30 mouse cellular contexts compared by ENCODE assay signal in the genomic region with DNA sequence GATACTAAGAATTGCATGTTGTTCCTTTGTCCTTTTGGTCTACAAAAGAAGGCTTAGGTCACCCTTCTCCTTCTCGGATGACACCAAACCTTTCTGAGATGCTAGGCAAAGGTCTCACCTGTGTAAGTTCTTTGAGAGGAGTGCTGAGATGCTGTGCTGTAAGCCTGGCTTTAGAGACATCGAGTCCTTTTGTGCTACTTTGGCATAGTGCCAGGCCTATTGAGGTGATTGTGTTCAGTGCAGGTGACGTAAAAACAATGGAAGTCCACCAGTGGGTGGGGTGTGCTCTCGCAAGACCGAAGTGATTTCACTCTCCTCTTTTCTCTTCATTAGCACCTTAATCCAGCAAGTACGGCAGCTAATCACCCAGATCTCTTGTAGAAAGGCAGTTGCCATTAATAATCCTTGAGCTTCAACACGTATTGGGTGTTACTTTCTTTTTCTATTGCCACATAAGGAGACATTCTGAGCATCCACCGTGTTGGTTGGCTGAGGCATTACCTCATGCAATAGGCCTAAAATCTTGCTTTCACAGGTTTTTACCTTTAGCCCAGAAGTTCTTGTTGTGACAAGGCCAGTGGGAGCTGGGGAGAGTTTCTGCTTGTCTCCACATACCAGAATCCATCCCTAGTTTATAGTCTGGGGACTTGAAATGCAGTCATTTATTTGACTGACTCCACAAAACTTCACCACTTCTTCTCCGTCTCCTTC. TPM values are rescaled to one million over a fixed set of nuclear protein-coding genes. Genes with fewer than 3 reads are reported as not detected.
"Had no signal": no experiment of that assay in that cellular context is flagged by ENCODE, and none has a peak within 500 bp of the region (broad histone marks: within the 10 kb centered on the region; RNA-seq: fewer than 3 reads in every experiment).

No protein-coding gene starts in this region.

- H3K27me3 ChIP-seq: limb, embryonic 12.5 days; limb, embryonic 15.5 days; megakaryocyte, embryonic 14.5 days; midbrain, embryonic 13.5 days had no signal

- H3K4me1 ChIP-seq: limb, embryonic 12.5 days; limb, embryonic 15.5 days; megakaryocyte, embryonic 14.5 days; midbrain, embryonic 10.5 days; midbrain, embryonic 13.5 days had no signal

- H3K4me2 ChIP-seq: limb, embryonic 12.5 days; limb, embryonic 15.5 days; liver, embryonic 11.5 days; lung, embryonic 14.5 days; midbrain, embryonic 13.5 days had no signal

- H3K27ac ChIP-seq: layer of hippocampus, adult 2 months; limb, embryonic 12.5 days; limb, embryonic 15.5 days; liver, embryonic 14.5 days; midbrain, embryonic 10.5 days; midbrain, embryonic 13.5 days had no signal

- H3K9me3 ChIP-seq: limb, embryonic 12.5 days; limb, embryonic 15.5 days; megakaryocyte, embryonic 14.5 days; midbrain, embryonic 10.5 days; midbrain, embryonic 13.5 days had no signal

- H3K4me3 ChIP-seq: layer of hippocampus, adult 2 months; limb, embryonic 12.5 days; limb, embryonic 15.5 days; megakaryocyte, embryonic 14.5 days; midbrain, embryonic 10.5 days; midbrain, embryonic 13.5 days had no signal

- H3K36me3 ChIP-seq: limb, embryonic 12.5 days; limb, embryonic 15.5 days; midbrain, embryonic 10.5 days; midbrain, embryonic 13.5 days had no signal

- H3K9ac ChIP-seq: limb, embryonic 12.5 days; limb, embryonic 15.5 days; liver, embryonic 14.5 days; liver, postnatal 0 days; lung, embryonic 14.5 days; midbrain, embryonic 13.5 days had no signal

- ATAC-seq: liver, postnatal 0 days; lung, postnatal 0 days; midbrain, embryonic 13.5 days; midbrain, embryonic 16.5 days had no signal

- DNase-seq: kidney, adult 9 months; kidney, postnatal 14 days; kidney, postnatal 4 days; layer of hippocampus, adult 9-11 months; liver, postnatal 0 days; lung, embryonic 14.5 days; lung, postnatal 36 days; right cerebral cortex, postnatal 14 days; right cerebral cortex, postnatal 4 days; thymus, adult 18-20 months; thymus, postnatal 4 days had no signal

RNA-seq across cellular contexts. Expression of a gene that starts 7.3 kb away (rescaled TPM):
- total RNA-seq: layer of hippocampus, adult 2 months; layer of hippocampus, postnatal 25 days; left cerebral cortex, adult 18-20 months; left cerebral cortex, postnatal 10 days; left cerebral cortex, postnatal 36 days had no signal
- polyA plus RNA-seq: midbrain, embryonic 10.5 days; midbrain, embryonic 13.5 days; neural tube, embryonic 11.5 days; neural tube, embryonic 14.5 days had no signal

RNA-seq across cellular contexts. Expression of a gene that starts 20.9 kb away (rescaled TPM):
- total RNA-seq: layer of hippocampus, adult 2 months; layer of hippocampus, postnatal 25 days; left cerebral cortex, adult 18-20 months; left cerebral cortex, postnatal 10 days; left cerebral cortex, postnatal 36 days had no signal
- polyA plus RNA-seq: limb, embryonic 12.5 days; liver, embryonic 11.5 days; liver, embryonic 14.5 days; liver, postnatal 0 days; lung, embryonic 14.5 days; lung, postnatal 0 days; midbrain, embryonic 10.5 days; midbrain, embryonic 13.5 days; midbrain, embryonic 16.5 days; neural tube, embryonic 11.5 days; neural tube, embryonic 14.5 days; stomach, embryonic 14.5 days had no signal

RNA-seq across cellular contexts. Expression of a gene that starts 42.7 kb away (rescaled TPM):
- total RNA-seq: layer of hippocampus, adult 2 months; layer of hippocampus, postnatal 25 days; left cerebral cortex, adult 18-20 months; left cerebral cortex, postnatal 10 days; left cerebral cortex, postnatal 36 days had no signal
- polyA plus RNA-seq: kidney, embryonic 16.5 days; limb, embryonic 12.5 days; limb, embryonic 15.5 days; liver, embryonic 14.5 days; liver, postnatal 0 days; lung, postnatal 0 days; midbrain, embryonic 10.5 days; midbrain, embryonic 13.5 days; midbrain, embryonic 16.5 days; neural tube, embryonic 11.5 days; neural tube, embryonic 14.5 days; stomach, embryonic 14.5 days; testis, adult 2 months had no signal

RNA-seq across cellular contexts. Expression of a gene that starts 50.4 kb away (rescaled TPM):
- total RNA-seq: layer of hippocampus, adult 2 months; layer of hippocampus, postnatal 25 days; left cerebral cortex, adult 18-20 months; left cerebral cortex, postnatal 10 days; left cerebral cortex, postnatal 36 days had no signal
- polyA plus RNA-seq: kidney, embryonic 16.5 days; limb, embryonic 12.5 days; liver, embryonic 11.5 days; liver, embryonic 14.5 days; liver, postnatal 0 days; lung, embryonic 14.5 days; lung, postnatal 0 days; midbrain, embryonic 10.5 days; midbrain, embryonic 13.5 days; midbrain, embryonic 16.5 days; neural tube, embryonic 11.5 days; neural tube, embryonic 14.5 days; stomach, embryonic 14.5 days; testis, adult 2 months had no signal

RNA-seq across cellular contexts. Expression of a gene that starts 56.4 kb away (rescaled TPM):
- total RNA-seq: layer of hippocampus, adult 2 months; layer of hippocampus, postnatal 25 days; left cerebral cortex, adult 18-20 months; left cerebral cortex, postnatal 10 days; left cerebral cortex, postnatal 36 days had no signal
- polyA plus RNA-seq: kidney, embryonic 16.5 days; limb, embryonic 12.5 days; limb, embryonic 15.5 days; liver, embryonic 11.5 days; liver, embryonic 14.5 days; liver, postnatal 0 days; lung, embryonic 14.5 days; lung, postnatal 0 days; midbrain, embryonic 10.5 days; midbrain, embryonic 13.5 days; midbrain, embryonic 16.5 days; neural tube, embryonic 11.5 days; neural tube, embryonic 14.5 days; stomach, embryonic 14.5 days; testis, adult 2 months had no signal
